Mouse (Mus musculus) midbrain, embryonic 11.5 days (tissue): ENCODE data around the gene Mrps18b. TPM values are rescaled to one million over a fixed set of nuclear protein-coding genes. Genes with fewer than 3 reads are reported as not detected.

ENCODE experiments used
- ATAC-seq: fragments of 200-750 bp; cut with Nextera tagmentation; 2 replicates; pipeline ENCODE4 v1.8.0; 2017; ENCODE audit warnings: moderate TSS enrichment, moderate library complexity; ENCODE audit not compliant: low FRiP score
- DNase-seq: peaks from one replicate; pipeline ENCODE4 v3.0.0; 2015; ENCODE audit warnings: low spot score; ENCODE audit errors: missing footprints
- H3K27ac ChIP-seq: fragments of 300-500 bp; sonication (generic); 2 replicates; pipeline ENCODE4 v1.5.1; 2014; ENCODE audit warnings: low read depth, low read length
- H3K27me3 ChIP-seq: fragments of 300-500 bp; sonication (generic); 2 replicates; pipeline ENCODE4 v1.6.1; 2014; ENCODE audit warnings: mild to moderate bottlenecking, low read length, moderate library complexity, mixed read lengths; ENCODE audit not compliant: control insufficient read depth, insufficient read depth
- H3K36me3 ChIP-seq: fragments of 300-500 bp; sonication (generic); 2 replicates; pipeline ENCODE4 v1.6.1; 2014; ENCODE audit warnings: mild to moderate bottlenecking, low read length, moderate library complexity, mixed read lengths; ENCODE audit not compliant: control insufficient read depth, insufficient read depth
- H3K4me1 ChIP-seq: fragments of 300-500 bp; sonication (generic); 2 replicates; pipeline ENCODE4 v1.6.1; 2014; ENCODE audit warnings: low read length; ENCODE audit not compliant: control insufficient read depth, insufficient read depth
- H3K4me2 ChIP-seq: fragments of 300-500 bp; sonication (generic); 2 replicates; pipeline ENCODE4 v1.6.1; 2014; ENCODE audit warnings: mild to moderate bottlenecking, moderate library complexity
- H3K4me3 ChIP-seq: fragments of 300-500 bp; sonication (generic); 2 replicates; pipeline ENCODE4 v1.5.1; 2014; ENCODE audit warnings: low read depth, low read length
- H3K9ac ChIP-seq: fragments of 300-500 bp; sonication (generic); 2 replicates; pipeline ENCODE4 v1.6.1; 2014; ENCODE audit warnings: low read length
- H3K9me3 ChIP-seq: fragments of 300-500 bp; sonication (generic); 2 replicates; pipeline ENCODE4 v1.6.1; 2016; ENCODE audit warnings: low read length; ENCODE audit not compliant: control insufficient read depth
- WGBS: fragments of 180-500 bp; shearing (Covaris S2); extraction: QIAGEN DNeasy Blood & Tissue Kit; methylation state at CpG from one replicate; pipeline ENCODE4 v1.1.7; 2014; 5-methylcytosine and 5-hydroxymethylcytosine counted together
- polyA plus RNA-seq: library from polyadenylated mRNA; unstranded; fragments of >200 nt; fragmentation: Nextera tagmentation; extraction: Ambion mirVana; gene quantifications from 2 replicates; pipeline ENCODE4 v1.2.1, GENCODE M21; 2014

Mrps18b gene
- polyA plus RNA-seq, 1 experiment from 2014 or later, result 57.1 TPM

GRCm38 (mm10) chr17:35920384-35920783 is 4.2 kb upstream of the Mrps18b start:
- Histone ChIP-seq H3K4me3 (no peak overlapping the region), H3K4me2 (no peak overlapping the region), H3K27ac (peak overlapping the region; percentile 87), H3K9me3 (no peaks in the 10 kb centered on the region), H3K9ac (0 out of 2 replicates have a peak overlapping the region, but pooled peaks have one; percentile 41), H3K4me1 (peaks cover 20% of the 10 kb centered on the region), H3K36me3 (peaks cover 20% of the 10 kb centered on the region), H3K27me3 (no peaks in the 10 kb centered on the region)
- no peak for DNase-seq
- no peak for ATAC-seq
- 91% methylated on average over 1 of the region's 1 CpGs for WGBS

- Histone ChIP-seq H3K27me3 (no peaks in the 10 kb centered on the region), H3K4me2 (peak overlapping the region; percentile 85), H3K36me3 (peaks cover 16% of the 10 kb centered on the region), H3K4me1 (peaks cover 21% of the 10 kb centered on the region), H3K9ac (peak overlapping the region; percentile 99), H3K4me3 (peak overlapping the region; percentile 77; the same call in 1 of the 2 replicates), H3K9me3 (no peaks in the 10 kb centered on the region), H3K27ac (peak overlapping the region; percentile 87)
- 62% methylated on average over 6 of the region's 6 CpGs for WGBS
- DNase-seq (no peak), ATAC-seq (no peak)
Observed at GRCm38 (mm10) chr17:35919864-35920301, 3.7 kb upstream of the Mrps18b start.

- peak; percentile 51 for ATAC-seq
- H3K4me3 ChIP-seq, result peak overlapping the region; percentile 77
- no peaks in the 10 kb centered on the region for H3K9me3 ChIP-seq
- peak overlapping the region; percentile 99 for H3K9ac ChIP-seq
- WGBS, result 15% methylated on average over 7 of the region's 7 CpGs
- no peaks in the 10 kb centered on the region for H3K27me3 ChIP-seq
- peak overlapping the region; percentile 85 for H3K4me2 ChIP-seq
- peaks cover 10% of the 10 kb centered on the region for H3K36me3 ChIP-seq
- peak overlapping the region; percentile 87 for H3K27ac ChIP-seq
- peak; percentile 99 for DNase-seq
- peaks cover 21% of the 10 kb centered on the region for H3K4me1 ChIP-seq
Observed at GRCm38 (mm10) chr17:35919060-35919715, 3.0 kb upstream of the Mrps18b start.

GRCm38 (mm10) chr17:35918276-35919059 is 2.3 kb upstream of the Mrps18b start:
- peak overlapping the region; percentile 87 for H3K27ac ChIP-seq
- no peak for ATAC-seq
- peak; percentile 95 for DNase-seq
- H3K27me3 ChIP-seq, result no peaks in the 10 kb centered on the region
- H3K4me2 ChIP-seq, result peak overlapping the region; percentile 85
- WGBS, result under 1% methylated on average over 11 of the region's 11 CpGs
- H3K9ac ChIP-seq, result peak overlapping the region; percentile 99
- H3K36me3 ChIP-seq, result peaks cover 3% of the 10 kb centered on the region; the same call in 1 of the 2 replicates
- H3K4me1 ChIP-seq, result peaks cover 21% of the 10 kb centered on the region
- H3K4me3 ChIP-seq, result peak overlapping the region; percentile 77
- H3K9me3 ChIP-seq, result no peaks in the 10 kb centered on the region

- Histone ChIP-seq H3K4me1 (peaks cover 21% of the 10 kb centered on the region), H3K27ac (peak overlapping the region; percentile 87), H3K9ac (peak overlapping the region; percentile 99), H3K4me3 (peak overlapping the region; percentile 77), H3K27me3 (no peaks in the 10 kb centered on the region), H3K4me2 (peak overlapping the region; percentile 85), H3K36me3 (peaks cover 3% of the 10 kb centered on the region), H3K9me3 (no peaks in the 10 kb centered on the region)
- ATAC-seq (peak; percentile 7; the same call in 1 of the 2 replicates), DNase-seq (peak; percentile 97)
- under 1% methylated on average over 13 of the region's 13 CpGs for WGBS
Observed at GRCm38 (mm10) chr17:35917463-35918251, 1.5 kb upstream of the Mrps18b start.

GRCm38 (mm10) chr17:35917143-35917462 is 914 bp upstream of the Mrps18b start:
- 2% methylated on average over 8 of the region's 8 CpGs for WGBS
- Histone ChIP-seq H3K36me3 (peaks cover 3% of the 10 kb centered on the region), H3K9me3 (no peaks in the 10 kb centered on the region), H3K27me3 (no peaks in the 10 kb centered on the region), H3K4me2 (peak overlapping the region; percentile 85), H3K4me1 (peaks cover 21% of the 10 kb centered on the region), H3K4me3 (peak overlapping the region; percentile 77), H3K27ac (peak overlapping the region; percentile 87), H3K9ac (peak overlapping the region; percentile 99)
- ATAC-seq (no peak), DNase-seq (no peak)

GRCm38 (mm10) chr17:35915538-35916296 is 472 bp downstream of the Mrps18b start:
- Histone ChIP-seq H3K9ac (peak overlapping the region; percentile 99), H3K27me3 (no peaks in the 10 kb centered on the region), H3K4me2 (peak overlapping the region; percentile 84), H3K36me3 (peaks cover 3% of the 10 kb centered on the region), H3K27ac (peak overlapping the region; percentile 60; the same call in 1 of the 2 replicates), H3K9me3 (no peaks in the 10 kb centered on the region), H3K4me3 (peak overlapping the region; percentile 77), H3K4me1 (peaks cover 19% of the 10 kb centered on the region)
- no peak; the same call in 1 of the 2 replicates for ATAC-seq
- 3% methylated on average over 28 of the region's 28 CpGs for WGBS
- no peak for DNase-seq

GRCm38 (mm10) chr17:35914975-35915374 is 1.2 kb downstream of the Mrps18b start:
- ATAC-seq (no peak), DNase-seq (no peak)
- H3K27me3 ChIP-seq, result no peaks in the 10 kb centered on the region
- no peak overlapping the region for H3K4me3 ChIP-seq
- 83% methylated on average over 6 of the region's 6 CpGs for WGBS
- peaks cover 3% of the 10 kb centered on the region for H3K36me3 ChIP-seq
- no peak overlapping the region for H3K27ac ChIP-seq
- H3K4me1 ChIP-seq, result peaks cover 14% of the 10 kb centered on the region
- no peaks in the 10 kb centered on the region for H3K9me3 ChIP-seq
- H3K9ac ChIP-seq, result no peak overlapping the region
- H3K4me2 ChIP-seq, result peak overlapping the region; percentile 84; the same call in 1 of the 2 replicates
